Mouse (Mus musculus): ENCODE measurements around the gene Rab3ip.

GRCm38 (mm10) chr10:116923651-116924495, 26.7 kb downstream of the Rab3ip start:
- TF ChIP-seq CTCF (conservative IDR thresholded peaks at IDR 0.05; ENCODE audit: low read length): no peak
- no peak for TF ChIP-seq NANOG (IDR thresholded peaks at IDR 0.05; ENCODE audit: borderline replicate concordance, low read length)
